Mouse (Mus musculus) heart, postnatal 0 days (tissue): ENCODE measurements around the gene Hoxb6. TPM values are rescaled to one million over a fixed set of nuclear protein-coding genes. Genes with fewer than 3 reads are reported as not detected.
A peak's percentile ranks its signal among the peaks of the same experiment; 100 is the strongest.

Experiments
- ATAC-seq: fragments of 200-750 bp; cut with Nextera tagmentation; 2 replicates; pipeline ENCODE4 v1.8.0; 2017; ENCODE audit warnings: low read depth, moderate number of reproducible peaks, moderate library complexity; ENCODE audit not compliant: insufficient read depth
- DNase-seq: peaks from one replicate; pipeline ENCODE4 v3.0.0-alpha.2; 2016; ENCODE audit warnings: low spot score
- H3K27ac ChIP-seq: fragments of 300-500 bp; sonication (generic); 2 replicates; pipeline ENCODE4 v1.5.1; 2014; ENCODE audit warnings: low read depth, mild to moderate bottlenecking
- H3K27me3 ChIP-seq: fragments of 300-500 bp; sonication (generic); 2 replicates; pipeline ENCODE4 v1.6.1; 2014; ENCODE audit warnings: low read length, mixed read lengths; ENCODE audit not compliant: control insufficient read depth, insufficient read depth
- H3K36me3 ChIP-seq: fragments of 300-500 bp; sonication (generic); replicated peaks from 2 replicates; pipeline ENCODE4 v1.6.1; 2014; ENCODE audit warnings: low read length, mixed read lengths; ENCODE audit not compliant: control insufficient read depth, insufficient read depth
- H3K4me1 ChIP-seq: fragments of 300-500 bp; sonication (generic); 2 replicates; pipeline ENCODE4 v1.6.1; 2014; ENCODE audit warnings: antibody characterized with exemption; ENCODE audit not compliant: control insufficient read depth, insufficient read depth
- H3K4me2 ChIP-seq: fragments of 300-500 bp; sonication (generic); 2 replicates; pipeline ENCODE4 v1.6.1; 2014; ENCODE audit warnings: low read depth, mild to moderate bottlenecking, low read length, moderate library complexity
- H3K4me3 ChIP-seq: fragments of 300-500 bp; sonication (generic); 2 replicates; pipeline ENCODE4 v1.5.1; 2014; ENCODE audit warnings: low read depth, low read length
- H3K9ac ChIP-seq: fragments of 300-500 bp; sonication (generic); replicated peaks from 2 replicates; pipeline ENCODE4 v1.6.1; 2014; ENCODE audit warnings: low read depth, low read length, mixed read lengths
- H3K9me3 ChIP-seq: fragments of 300-500 bp; sonication (generic); replicated peaks from 2 replicates; pipeline ENCODE4 v1.6.1; 2016; ENCODE audit warnings: low read length; ENCODE audit not compliant: control insufficient read depth
- CTCF ChIP-seq: IDR thresholded peaks from 2 replicates; pipeline ENCODE4 v1.5.1; 2016; ENCODE audit warnings: antibody characterized with exemption, control low read depth, low read depth
- EP300 ChIP-seq: IDR thresholded peaks from 2 replicates; pipeline ENCODE4 v1.6.1; 2016; ENCODE audit warnings: antibody characterized with exemption, low read depth
- WGBS: fragments of 180-500 bp; shearing (Covaris S2); extraction: QIAGEN DNeasy Blood & Tissue Kit; methylation state at CpG from one replicate; pipeline ENCODE4 v1.1.7; 2014; 5-methylcytosine and 5-hydroxymethylcytosine counted together
- polyA plus RNA-seq: library from polyadenylated mRNA; unstranded; fragments of >200 nt; fragmentation: Nextera tagmentation; extraction: Ambion mirVana; gene quantifications from 2 replicates; pipeline ENCODE4 v1.2.1, GENCODE M21; 2015
- total RNA-seq: library from RNA; depleted of rRNA; stranded (reverse); fragments of >200 nt; gene quantifications from 2 replicates; pipeline ENCODE4 v1.2.3, GENCODE M21; 2014; ENCODE audit warnings: low replicate concordance

Hoxb6 gene
- total and polyA plus RNA-seq, 2 experiments from 2014 or later = not detected

DNA sequence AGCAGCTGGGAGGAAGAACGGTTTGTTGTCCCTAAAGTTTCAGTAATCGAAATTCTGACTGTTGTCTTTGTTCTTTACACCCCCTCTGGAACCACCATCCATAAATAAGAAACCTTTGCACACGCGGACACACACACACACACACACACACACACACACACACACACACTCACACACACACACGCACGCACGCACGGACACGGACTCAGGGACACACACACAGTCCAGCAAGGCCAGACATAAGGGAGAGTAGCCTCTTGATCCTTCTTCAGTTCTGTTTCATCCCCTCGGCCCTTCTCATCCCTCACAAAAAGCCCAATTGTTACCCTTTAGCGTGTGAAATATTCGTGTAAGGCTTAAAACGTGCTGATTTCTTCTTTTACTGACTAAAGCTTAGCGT is 14.0 kb upstream of the Hoxb6 start:
- Histone ChIP-seq H3K4me1 (no peaks in the 10 kb centered on the region), H3K27ac (no peak overlapping the region), H3K27me3 (peaks cover 100% of the 10 kb centered on the region), H3K9ac (no peak overlapping the region), H3K4me3 (no peak overlapping the region), H3K36me3 (no peaks in the 10 kb centered on the region), H3K9me3 (no peaks in the 10 kb centered on the region), H3K4me2 (no peak overlapping the region)
- WGBS = 17% methylated on average over 14 of the region's 14 CpGs
- no peak for ATAC-seq
- TF ChIP-seq CTCF (no peak), EP300 (no peak)
- no peak for DNase-seq

DNA sequence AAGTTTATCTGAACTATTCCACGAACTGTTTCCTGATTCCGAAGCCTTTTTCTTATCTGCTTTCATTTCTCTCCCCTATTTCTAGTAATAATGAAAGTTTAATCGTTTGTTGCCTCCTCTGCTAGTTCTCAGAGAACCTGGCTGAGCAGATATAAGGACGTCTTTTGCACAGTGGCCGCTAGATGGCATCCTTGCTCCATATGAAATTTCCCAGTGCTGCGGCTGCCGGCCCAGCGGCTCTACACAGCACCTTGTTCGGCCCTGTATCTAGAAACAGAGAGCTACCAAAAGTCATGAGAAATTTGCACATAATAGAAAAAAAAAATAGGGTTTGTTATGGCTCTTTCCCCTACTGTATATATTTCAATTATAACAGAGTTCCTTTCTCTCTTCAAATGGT is 13.5 kb upstream of the Hoxb6 start:
- 1% methylated on average over 9 of the region's 9 CpGs for WGBS
- H3K4me2 ChIP-seq = no peak overlapping the region
- ATAC-seq = peak; percentile 76
- no peak overlapping the region for H3K27ac ChIP-seq
- no peak overlapping the region for H3K9ac ChIP-seq
- H3K4me3 ChIP-seq = no peak overlapping the region
- H3K36me3 ChIP-seq = no peaks in the 10 kb centered on the region
- H3K27me3 ChIP-seq = peaks cover 100% of the 10 kb centered on the region
- DNase-seq = peak; percentile 69
- no peaks in the 10 kb centered on the region for H3K9me3 ChIP-seq
- TF ChIP-seq EP300 = no peak
- TF ChIP-seq CTCF = peak; percentile 77
- H3K4me1 ChIP-seq = no peaks in the 10 kb centered on the region

DNA sequence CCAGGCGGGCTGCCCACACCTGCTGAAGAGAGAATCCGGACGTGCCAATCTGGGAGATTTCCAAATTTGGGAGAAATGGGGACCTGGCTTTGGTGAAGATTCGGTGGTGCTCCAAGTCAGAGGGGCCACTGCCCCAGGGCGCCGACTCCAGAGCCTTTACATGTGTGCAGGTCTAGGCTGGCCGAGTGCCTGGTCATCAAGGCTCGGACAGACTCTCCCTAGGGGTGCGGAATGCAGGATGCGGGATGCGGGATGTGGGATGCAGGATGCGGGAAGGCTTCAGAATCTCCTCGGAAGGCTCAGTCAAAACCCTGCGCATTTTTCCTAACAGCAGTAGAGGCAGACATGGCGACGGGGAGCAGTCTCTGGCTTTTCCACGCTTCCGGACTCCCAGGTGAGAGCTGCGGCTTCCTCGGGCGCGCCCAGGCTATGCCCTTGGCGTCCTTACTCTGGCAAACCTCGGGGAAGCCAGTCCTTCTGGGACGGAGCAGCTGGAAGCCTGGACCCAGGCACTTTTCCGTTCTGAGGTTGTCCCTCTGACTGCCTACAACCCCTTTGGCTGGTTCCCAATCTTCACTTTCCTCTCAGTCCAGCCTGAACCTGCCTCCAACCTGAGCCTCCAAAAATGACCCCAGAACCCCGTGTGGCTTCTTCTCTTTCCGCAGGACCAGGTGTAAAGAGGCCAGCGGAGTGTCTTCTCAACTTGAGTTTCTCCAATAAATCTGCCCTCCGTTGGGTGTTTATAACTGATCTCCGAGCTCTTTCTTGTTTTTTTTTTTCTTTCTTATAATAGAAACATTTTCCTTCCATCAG is 12.6 kb upstream of the Hoxb6 start:
- ATAC-seq (no peak), DNase-seq (no peak)
- no peak for TF ChIP-seq CTCF
- TF ChIP-seq EP300 = no peak
- no peaks in the 10 kb centered on the region for H3K36me3 ChIP-seq
- H3K4me2 ChIP-seq = no peak overlapping the region
- H3K4me1 ChIP-seq = no peaks in the 10 kb centered on the region
- no peak overlapping the region for H3K4me3 ChIP-seq
- H3K9me3 ChIP-seq = no peaks in the 10 kb centered on the region
- H3K9ac ChIP-seq = no peak overlapping the region
- no peak overlapping the region for H3K27ac ChIP-seq
- peaks cover 100% of the 10 kb centered on the region for H3K27me3 ChIP-seq
- 4% methylated on average over 31 of the region's 31 CpGs for WGBS

DNA sequence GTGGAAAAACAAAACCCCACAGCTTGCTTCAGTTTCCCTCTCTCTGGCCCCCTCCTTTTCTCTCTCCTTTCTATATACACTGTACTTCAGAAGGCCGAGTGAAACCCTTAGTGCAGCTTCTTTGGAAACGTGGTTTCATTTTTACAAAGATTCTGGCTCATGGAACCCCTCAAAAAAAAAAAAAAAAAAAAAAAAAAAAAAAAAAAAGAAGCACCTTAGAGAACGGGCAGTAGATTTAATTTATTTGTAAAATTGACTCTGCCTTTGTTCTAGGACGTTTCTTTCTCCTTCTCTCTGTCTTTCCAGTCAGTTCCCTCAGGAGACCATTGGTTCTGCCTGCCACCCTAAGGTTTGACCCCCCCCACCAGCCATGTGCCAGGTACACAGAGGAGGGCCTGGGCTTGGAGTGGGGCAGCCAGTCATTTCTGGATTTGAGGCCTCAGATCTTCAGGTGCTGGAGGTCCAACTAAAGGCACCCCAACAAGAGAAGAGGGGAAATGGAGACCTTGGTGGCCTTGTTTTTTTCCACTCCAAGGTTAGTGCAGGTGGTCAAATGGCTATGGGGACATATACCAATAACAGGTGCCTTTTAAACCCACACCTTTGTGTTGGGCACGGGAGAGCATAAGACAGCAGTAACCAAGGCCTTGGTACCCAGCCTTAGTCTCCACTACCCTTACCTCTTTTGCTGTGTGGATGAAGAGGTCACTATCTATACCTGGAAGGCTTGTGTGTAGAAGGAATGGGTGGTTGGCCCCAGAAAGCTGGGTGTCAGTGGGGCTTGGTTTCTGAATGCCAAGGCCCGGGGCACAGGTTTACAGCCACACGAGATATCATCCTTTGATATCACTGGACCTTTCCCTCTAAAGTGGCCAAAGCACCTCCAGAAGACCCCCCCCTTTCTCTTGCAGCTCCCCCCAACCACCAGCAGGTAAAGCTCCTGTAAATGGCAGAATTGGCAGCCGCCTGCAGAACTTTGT is 11.6 kb upstream of the Hoxb6 start:
- Histone ChIP-seq H3K36me3 (no peaks in the 10 kb centered on the region), H3K9ac (no peak overlapping the region), H3K4me2 (no peak overlapping the region), H3K27ac (no peak overlapping the region), H3K9me3 (no peaks in the 10 kb centered on the region), H3K4me1 (no peaks in the 10 kb centered on the region), H3K4me3 (no peak overlapping the region), H3K27me3 (peaks cover 100% of the 10 kb centered on the region)
- TF ChIP-seq CTCF (no peak), EP300 (no peak)
- ATAC-seq = no peak
- WGBS = 20% methylated on average over 8 of the region's 8 CpGs
- DNase-seq = no peak

DNA sequence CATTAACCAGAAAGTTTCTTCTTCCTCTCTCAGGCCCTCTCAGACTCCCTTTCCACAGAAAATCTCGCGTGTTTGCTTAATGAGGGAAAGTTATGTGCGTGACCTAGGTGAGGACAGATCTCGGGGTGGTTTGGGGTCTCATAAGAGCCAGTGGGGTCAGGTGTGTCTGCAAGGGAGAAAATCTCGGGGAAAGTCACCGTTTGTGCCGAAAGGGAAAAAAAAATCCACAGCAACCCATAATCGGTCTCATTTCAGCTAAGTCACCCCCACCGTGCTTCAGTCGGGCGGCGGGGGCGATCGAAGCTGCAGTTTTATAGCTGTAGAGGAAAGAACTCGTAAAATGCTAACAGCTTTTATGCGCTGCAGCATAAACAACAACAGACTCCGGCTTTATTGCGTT is 10.9 kb upstream of the Hoxb6 start:
- no peak for ATAC-seq
- H3K9me3 ChIP-seq = no peaks in the 10 kb centered on the region
- H3K4me3 ChIP-seq = no peak overlapping the region
- H3K4me1 ChIP-seq = no peaks in the 10 kb centered on the region
- no peaks in the 10 kb centered on the region for H3K36me3 ChIP-seq
- H3K27ac ChIP-seq = no peak overlapping the region
- WGBS = 6% methylated on average over 18 of the region's 18 CpGs
- H3K4me2 ChIP-seq = no peak overlapping the region
- H3K27me3 ChIP-seq = peaks cover 100% of the 10 kb centered on the region
- no peak for DNase-seq
- TF ChIP-seq EP300 (no peak), CTCF (no peak)
- no peak overlapping the region for H3K9ac ChIP-seq
